Mouse (Mus musculus) liver, adult 2 months (tissue): ENCODE measurements around the gene Ano3.

ENCODE experiments used
- CTCF ChIP-seq: fragments of 200-500 bp; IDR thresholded peaks from 2 replicates; pipeline ENCODE4 v1.5.1; 2011; ENCODE audit warnings: low read depth, low read length, control low read depth
- POLR2A ChIP-seq: fragments of 200-500 bp; IDR thresholded peaks from 2 replicates; pipeline ENCODE4 v1.6.1; 2011; ENCODE audit warnings: low read length, control low read depth; ENCODE audit not compliant: insufficient read depth; ENCODE audit errors: extremely low read depth

DNA sequence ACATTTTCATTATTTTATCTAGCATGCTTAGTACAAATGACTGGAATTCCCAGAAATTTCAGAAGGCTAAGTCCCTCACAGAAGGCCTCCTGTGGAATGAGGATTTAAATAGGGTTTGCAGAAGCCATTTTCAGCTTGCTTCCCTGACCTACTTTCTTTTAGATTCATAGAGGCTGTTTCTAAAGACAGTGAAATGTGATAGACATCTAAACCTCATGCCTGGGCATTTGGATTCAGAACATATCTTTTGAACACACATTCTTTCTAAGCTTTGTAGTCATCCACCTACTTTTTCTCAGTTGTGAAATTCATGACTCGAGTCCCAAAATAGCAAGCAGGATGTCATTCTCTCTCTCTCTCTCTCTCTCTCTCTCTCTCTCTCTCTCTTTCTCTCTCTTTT, 228.5 kb downstream of the Ano3 start:
- TF ChIP-seq POLR2A (no peak), CTCF (no peak)
